Mouse (Mus musculus) myocyte (in vitro differentiated cells): ENCODE results near the gene She. TPM values are rescaled to one million over a fixed set of nuclear protein-coding genes. Genes with fewer than 3 reads are reported as not detected.

ENCODE experiments used
- H3K27me3 ChIP-seq: one replicate; pipeline ENCODE4 v1.6.1; 2011; ENCODE audit not compliant: control insufficient read depth, insufficient read depth, insufficient read length
- H3K36me3 ChIP-seq: one replicate; pipeline ENCODE4 v1.6.1; 2011; ENCODE audit not compliant: control insufficient read depth, insufficient read depth
- H3K4me2 ChIP-seq: one replicate; pipeline ENCODE4 v1.6.1; 2011; ENCODE audit warnings: low read depth, control low read depth
- H3K4me3 ChIP-seq: one replicate; pipeline ENCODE4 v1.5.1; 2011; ENCODE audit warnings: mild to moderate bottlenecking, control low read depth, moderate library complexity
- H3K79me2 ChIP-seq: one replicate; pipeline ENCODE4 v1.6.1; 2011; ENCODE audit not compliant: control insufficient read depth, insufficient read depth
- H3ac ChIP-seq: one replicate; pipeline ENCODE4 v1.6.1; 2011; ENCODE audit not compliant: control insufficient read depth, insufficient read length
- CEBPB ChIP-seq: IDR thresholded peaks from 2 replicates; pipeline ENCODE4 v1.6.1; 2011; ENCODE audit warnings: mild to moderate bottlenecking, moderate library complexity; ENCODE audit not compliant: poor library complexity, insufficient read depth, severe bottlenecking
- E2F4 ChIP-seq: IDR thresholded peaks from one replicate; pipeline ENCODE4 v1.6.1; 2011; ENCODE audit warnings: mild to moderate bottlenecking, control low read depth, moderate library complexity; ENCODE audit not compliant: insufficient read depth
- MAX ChIP-seq: IDR thresholded peaks from one replicate; pipeline ENCODE4 v1.6.1; 2011; ENCODE audit warnings: low read depth, mild to moderate bottlenecking, control low read depth
- MYOD1 ChIP-seq, 3 experiments: IDR thresholded peaks; one replicate each; pipeline ENCODE4 v1.6.1; 2011; ENCODE audit warnings: control low read depth in 2 of 3, low read depth in 2 of 3, mild to moderate bottlenecking in 2 of 3, moderate library complexity in 1 of 3; ENCODE audit not compliant: insufficient read length in 2 of 3, control insufficient read depth in 1 of 3
- MYOG ChIP-seq, 3 experiments: IDR thresholded peaks; one replicate each; pipeline ENCODE4 v1.6.1; 2011; ENCODE audit warnings: control low read depth in 2 of 3, low read depth in 2 of 3, mild to moderate bottlenecking in 2 of 3; ENCODE audit not compliant: insufficient read length in 2 of 3, control insufficient read depth in 1 of 3, insufficient read depth in 1 of 3
- POLR2A ChIP-seq: IDR thresholded peaks from one replicate; pipeline ENCODE4 v1.6.1; 2011; ENCODE audit warnings: low read depth, mild to moderate bottlenecking, control low read depth, moderate library complexity; ENCODE audit not compliant: insufficient read length
- POLR2AphosphoS2 ChIP-seq: IDR thresholded peaks from one replicate; pipeline ENCODE4 v1.6.1; 2011; ENCODE audit warnings: low read depth, control low read depth; ENCODE audit not compliant: insufficient read length
- REST ChIP-seq: IDR thresholded peaks from one replicate; pipeline ENCODE4 v1.6.1; 2011; ENCODE audit warnings: mild to moderate bottlenecking, control low read depth, moderate library complexity; ENCODE audit not compliant: insufficient read depth, insufficient read length
- SRF ChIP-seq: IDR thresholded peaks from one replicate; pipeline ENCODE4 v1.6.1; 2011; ENCODE audit warnings: low read depth; ENCODE audit not compliant: control insufficient read depth, insufficient read length
- TCF12 ChIP-seq: IDR thresholded peaks from one replicate; pipeline ENCODE4 v1.6.1; 2011; ENCODE audit warnings: mild to moderate bottlenecking, control low read depth; ENCODE audit not compliant: poor library complexity, insufficient read depth, severe bottlenecking
- TCF3 ChIP-seq: IDR thresholded peaks from one replicate; pipeline ENCODE4 v1.6.1; 2011; ENCODE audit warnings: low read depth, control low read depth; ENCODE audit not compliant: insufficient read length
- USF1 ChIP-seq: IDR thresholded peaks from one replicate; pipeline ENCODE4 v1.6.1; 2011; ENCODE audit warnings: low read depth, mild to moderate bottlenecking, control low read depth, moderate library complexity
- polyA plus RNA-seq: library from polyadenylated mRNA; unstranded; fragments of >200 nt; fragmentation: generic; extraction: Trizol; gene quantifications from one replicate; pipeline ENCODE4 v1.2.1, GENCODE M21; 2012; ENCODE audit warnings: missing spikeins

The She gene
- polyA plus RNA-seq, 1 experiment, result not detected

DNA sequence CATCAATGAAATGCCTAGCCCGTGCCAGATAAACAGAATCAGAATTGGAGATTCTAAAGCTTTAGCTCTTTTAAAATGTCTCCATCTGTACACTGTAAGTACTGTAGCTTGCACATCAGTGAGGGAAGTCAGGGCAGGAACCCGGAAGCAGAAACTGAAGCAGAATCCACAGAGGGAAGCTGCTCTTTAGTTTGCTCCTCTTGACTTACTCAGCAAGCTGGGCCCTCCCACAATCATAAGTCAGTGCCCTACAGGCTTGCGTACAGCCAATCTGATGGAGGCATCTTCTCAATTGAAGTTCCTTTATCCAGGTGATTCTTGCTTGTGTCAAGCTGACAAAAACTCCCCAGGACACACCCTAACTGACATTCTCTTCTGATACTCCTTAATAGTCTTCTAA is 24.0 kb upstream of the She start:
- no peaks in the 10 kb centered on the region for H3K79me2 ChIP-seq
- no peaks in the 10 kb centered on the region for H3K36me3 ChIP-seq
- no peak overlapping the region for H3ac ChIP-seq
- no peak overlapping the region for H3K4me2 ChIP-seq
- peaks cover 5% of the 10 kb centered on the region for H3K27me3 ChIP-seq
- TF ChIP-seq E2F4, result no peak
- TF ChIP-seq USF1, result no peak
- TF ChIP-seq MYOD1 (IDR thresholded peaks at IDR 0.05; ENCODE audit: control insufficient read depth in 1 of 3, insufficient read length in 2 of 3, low read depth in 2 of 3), result no peak
- TF ChIP-seq TCF3, result no peak
- TF ChIP-seq REST, result no peak
- TF ChIP-seq CEBPB, result no peak
- no peak for TF ChIP-seq SRF
- TF ChIP-seq TCF12, result no peak
- TF ChIP-seq MAX, result no peak
- no peak overlapping the region for H3K4me3 ChIP-seq

DNA sequence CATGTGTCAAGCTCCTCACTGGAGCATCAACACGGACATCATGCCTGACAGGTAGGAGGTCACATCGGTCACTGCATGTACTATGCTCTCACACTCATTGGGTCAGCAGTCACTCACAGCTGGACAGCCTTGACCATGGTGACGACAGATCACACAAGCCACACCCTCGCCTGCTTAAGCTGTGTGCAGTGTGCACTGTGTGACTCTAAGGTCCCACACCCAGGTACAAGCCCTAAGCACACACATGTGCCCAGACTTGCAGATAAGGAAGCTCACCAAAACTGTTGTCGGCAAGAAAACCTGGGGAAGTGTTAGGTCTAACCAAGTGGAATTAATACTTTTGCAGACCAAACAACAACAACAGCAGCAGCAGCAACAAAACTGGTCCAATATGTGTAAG is 23.3 kb upstream of the She start:
- TF ChIP-seq TCF12, result no peak
- Histone ChIP-seq H3K4me3 (no peak overlapping the region), H3K79me2 (no peaks in the 10 kb centered on the region), H3K27me3 (peaks cover 11% of the 10 kb centered on the region), H3K4me2 (no peak overlapping the region), H3K36me3 (no peaks in the 10 kb centered on the region), H3ac (no peak overlapping the region)

DNA sequence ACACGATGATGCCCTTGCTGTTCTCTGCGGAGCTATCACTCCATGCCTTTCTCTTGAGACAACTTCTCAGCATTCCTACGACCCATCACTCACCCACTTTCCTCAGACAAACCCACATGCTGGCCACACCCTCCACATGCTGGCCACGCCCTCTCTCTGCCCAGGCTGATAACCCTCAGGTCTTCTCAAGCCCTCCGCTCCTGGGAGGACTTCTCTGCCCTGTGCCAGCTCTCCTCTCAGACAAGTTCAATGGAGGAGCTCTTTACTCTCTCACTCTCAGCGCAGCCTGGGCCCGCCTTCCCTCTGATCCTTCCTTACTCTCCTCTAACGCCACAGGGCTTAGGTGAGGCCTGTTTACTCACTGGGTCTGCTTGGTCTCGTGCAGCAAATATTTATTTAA is 22.5 kb upstream of the She start:
- no peak overlapping the region for H3K4me2 ChIP-seq
- H3K79me2 ChIP-seq, result no peaks in the 10 kb centered on the region
- no peak overlapping the region for H3K4me3 ChIP-seq
- H3ac ChIP-seq, result no peak overlapping the region
- H3K27me3 ChIP-seq, result peaks cover 19% of the 10 kb centered on the region
- TF ChIP-seq MYOG (IDR thresholded peaks at IDR 0.05; ENCODE audit: control insufficient read depth in 1 of 3, insufficient read depth in 1 of 3, insufficient read length in 2 of 3, low read depth in 2 of 3) (no peak), CEBPB (no peak), MYOD1 (IDR thresholded peaks at IDR 0.05; ENCODE audit: control insufficient read depth in 1 of 3, insufficient read length in 2 of 3, low read depth in 2 of 3) (no peak), TCF3 (no peak), E2F4 (no peak), USF1 (no peak), POLR2A (no peak), POLR2AphosphoS2 (no peak), SRF (no peak), TCF12 (no peak), REST (no peak)
- no peaks in the 10 kb centered on the region for H3K36me3 ChIP-seq

DNA sequence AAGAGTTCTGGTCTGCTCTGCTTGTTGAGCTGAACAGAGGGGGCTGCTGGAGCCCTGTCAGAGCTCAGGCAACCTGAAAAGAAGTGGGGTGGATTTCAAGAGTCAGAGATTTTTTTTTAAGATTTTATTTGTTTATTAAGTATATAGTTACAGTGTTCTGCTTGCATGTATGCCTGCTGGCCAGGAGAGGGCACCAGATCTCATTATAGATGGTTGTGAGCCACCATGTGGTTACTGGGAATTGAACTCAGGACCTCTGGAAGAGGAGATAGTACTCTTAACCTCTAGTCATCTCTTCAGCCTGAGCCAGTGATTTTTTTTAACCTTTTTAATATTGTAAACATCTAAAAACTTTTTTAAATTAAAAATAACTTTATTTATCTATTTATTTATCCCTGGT is 20.3 kb upstream of the She start:
- no peak overlapping the region for H3K4me2 ChIP-seq
- H3ac ChIP-seq, result no peak overlapping the region
- H3K79me2 ChIP-seq, result no peaks in the 10 kb centered on the region
- H3K27me3 ChIP-seq, result peaks cover 34% of the 10 kb centered on the region
- no peaks in the 10 kb centered on the region for H3K36me3 ChIP-seq
- no peak overlapping the region for H3K4me3 ChIP-seq
- TF ChIP-seq POLR2A, result no peak

DNA sequence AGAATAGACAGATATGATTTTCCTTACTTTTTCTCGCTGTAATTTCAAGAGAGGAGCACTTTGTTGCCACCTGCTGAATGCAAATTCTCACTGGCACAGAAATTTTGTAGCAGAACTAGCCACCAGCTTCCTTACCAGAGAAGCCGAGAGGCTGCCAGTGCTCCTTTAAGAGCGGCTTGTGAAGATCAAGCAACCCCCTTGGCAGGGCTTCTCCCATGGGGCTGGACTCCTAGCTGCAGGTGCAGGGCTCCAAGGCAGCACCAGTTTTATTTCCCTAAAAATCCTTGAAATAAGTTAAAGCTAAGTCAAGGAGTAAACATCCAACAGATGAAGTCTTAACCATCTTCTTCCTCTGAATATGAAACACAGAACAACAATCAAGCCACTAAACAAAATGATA is 19.0 kb upstream of the She start:
- peaks cover 46% of the 10 kb centered on the region for H3K27me3 ChIP-seq
- H3K4me2 ChIP-seq, result no peak overlapping the region
- no peaks in the 10 kb centered on the region for H3K36me3 ChIP-seq
- no peak overlapping the region for H3ac ChIP-seq
- TF ChIP-seq MYOG (IDR thresholded peaks at IDR 0.05; ENCODE audit: control insufficient read depth in 1 of 3, insufficient read depth in 1 of 3, insufficient read length in 2 of 3, low read depth in 2 of 3), result no peak
- TF ChIP-seq POLR2A, result no peak
- no peak for TF ChIP-seq SRF
- no peak for TF ChIP-seq POLR2AphosphoS2
- TF ChIP-seq TCF12, result no peak
- no peak for TF ChIP-seq TCF3
- TF ChIP-seq MAX, result no peak
- TF ChIP-seq E2F4, result no peak
- no peak for TF ChIP-seq USF1
- TF ChIP-seq CEBPB, result no peak
- TF ChIP-seq REST, result no peak
- TF ChIP-seq MYOD1 (IDR thresholded peaks at IDR 0.05; ENCODE audit: control insufficient read depth in 1 of 3, insufficient read length in 2 of 3, low read depth in 2 of 3), result no peak
- no peaks in the 10 kb centered on the region for H3K79me2 ChIP-seq
- H3K4me3 ChIP-seq, result no peak overlapping the region
